Comparison of ENCODE assay signal across 24 mouse cellular contexts in genomic region chr1:80167706-80168105, GRCm38 (mm10). TPM values are rescaled to one million over a fixed set of nuclear protein-coding genes. Genes with fewer than 3 reads are reported as not detected.
"Had no signal": no experiment of that assay in that cellular context is flagged by ENCODE, and none has a peak within 500 bp of the region (broad histone marks: within the 10 kb centered on the region; RNA-seq: fewer than 3 reads in every experiment).

No protein-coding gene starts in this region.

- H3K4me3 ChIP-seq: kidney, embryonic 15.5 days; limb, embryonic 12.5 days; limb, embryonic 15.5 days; liver, embryonic 12.5 days; liver, embryonic 15.5 days; lung, embryonic 15.5 days; midbrain, embryonic 10.5 days; midbrain, embryonic 13.5 days; myocyte; neural tube, embryonic 13.5 days had no signal

- H3K27me3 ChIP-seq: kidney, embryonic 15.5 days; limb, embryonic 12.5 days; limb, embryonic 15.5 days; liver, embryonic 12.5 days; liver, embryonic 15.5 days; lung, embryonic 15.5 days; midbrain, embryonic 13.5 days; neural tube, embryonic 13.5 days had no signal

- H3K4me1 ChIP-seq: kidney, embryonic 15.5 days; limb, embryonic 12.5 days; limb, embryonic 15.5 days; liver, embryonic 12.5 days; liver, embryonic 15.5 days; lung, embryonic 15.5 days; midbrain, embryonic 10.5 days; midbrain, embryonic 13.5 days; neural tube, embryonic 13.5 days had no signal

- H3K4me2 ChIP-seq: kidney, embryonic 15.5 days; limb, embryonic 12.5 days; limb, embryonic 15.5 days; liver, embryonic 12.5 days; liver, embryonic 15.5 days; lung, embryonic 15.5 days; midbrain, embryonic 13.5 days; neural tube, embryonic 13.5 days had no signal

- ATAC-seq: liver, embryonic 12.5 days; midbrain, embryonic 13.5 days; midbrain, embryonic 16.5 days had no signal

- H3K27ac ChIP-seq: kidney, embryonic 15.5 days; limb, embryonic 12.5 days; limb, embryonic 15.5 days; liver, embryonic 12.5 days; liver, embryonic 15.5 days; lung, embryonic 15.5 days; midbrain, embryonic 10.5 days; midbrain, embryonic 13.5 days; neural tube, embryonic 13.5 days had no signal

- DNase-seq: kidney, adult 8-10 months; kidney, postnatal 10 days; kidney, postnatal 36 days; left cerebral cortex, postnatal 4 days; lung, adult 18-20 months; lung, postnatal 10 days; lung, postnatal 36 days; retina, postnatal 1 day; right cerebral cortex, postnatal 25 days; spleen, adult 18-20 months; thymus, adult 18-20 months; thymus, postnatal 36 days had no signal

- H3K36me3 ChIP-seq: kidney, embryonic 15.5 days; limb, embryonic 12.5 days; limb, embryonic 15.5 days; liver, embryonic 12.5 days; liver, embryonic 15.5 days; lung, embryonic 15.5 days; midbrain, embryonic 10.5 days; midbrain, embryonic 13.5 days; neural tube, embryonic 13.5 days had no signal

- H3K9ac ChIP-seq: kidney, embryonic 15.5 days; limb, embryonic 12.5 days; limb, embryonic 15.5 days; liver, embryonic 12.5 days; liver, embryonic 15.5 days; lung, embryonic 15.5 days; midbrain, embryonic 13.5 days; neural tube, embryonic 13.5 days had no signal

- H3K9me3 ChIP-seq: kidney, embryonic 15.5 days; limb, embryonic 12.5 days; limb, embryonic 15.5 days; liver, embryonic 12.5 days; liver, embryonic 15.5 days; lung, embryonic 15.5 days; midbrain, embryonic 10.5 days; midbrain, embryonic 13.5 days; neural tube, embryonic 13.5 days had no signal

RNA-seq across cellular contexts. Expression of gene Fam124b, which starts 50.6 kb away (rescaled TPM):
- total RNA-seq: monocyte, adult 5-6 weeks had no signal
- polyA plus RNA-seq: liver, embryonic 12.5 days; liver, embryonic 15.5 days had no signal
